Mouse (Mus musculus) limb, embryonic 12.5 days (tissue): Measurements from ENCODE around the gene Serinc4. TPM values are rescaled to one million over a fixed set of nuclear protein-coding genes. Genes with fewer than 3 reads are reported as not detected.
"Not testable (repeated sequence)": the region's sequence is repeated elsewhere in the genome, so short reads cannot be mapped to it uniquely, and the experiment has no call there.

ENCODE experiments used
- ATAC-seq: fragments of 200-750 bp; cut with Nextera tagmentation; 2 replicates; pipeline ENCODE4 v1.8.0; 2017; ENCODE audit warnings: low read depth, moderate TSS enrichment; ENCODE audit not compliant: insufficient number of reproducible peaks, insufficient read depth, low FRiP score, low TSS enrichment
- H3K27ac ChIP-seq: fragments of 300-500 bp; sonication (generic); 2 replicates; pipeline ENCODE4 v1.5.1; 2016; ENCODE audit warnings: mild to moderate bottlenecking, moderate library complexity
- H3K27me3 ChIP-seq: fragments of 300-500 bp; sonication (generic); 2 replicates; pipeline ENCODE4 v1.6.1; 2016; ENCODE audit warnings: mild to moderate bottlenecking, moderate library complexity
- H3K36me3 ChIP-seq: fragments of 300-500 bp; sonication (generic); 2 replicates; pipeline ENCODE4 v1.6.1; 2016; ENCODE audit warnings: mild to moderate bottlenecking, moderate library complexity
- H3K4me1 ChIP-seq: fragments of 300-500 bp; sonication (generic); replicated peaks from 2 replicates; pipeline ENCODE4 v1.6.1; 2016
- H3K4me2 ChIP-seq: fragments of 300-500 bp; sonication (generic); 2 replicates; pipeline ENCODE4 v1.6.1; 2016; ENCODE audit warnings: mild to moderate bottlenecking, moderate library complexity
- H3K4me3 ChIP-seq: fragments of 300-500 bp; sonication (generic); replicated peaks from 2 replicates; pipeline ENCODE4 v1.5.1; 2016; ENCODE audit warnings: mild to moderate bottlenecking
- H3K9ac ChIP-seq: fragments of 300-500 bp; sonication (generic); replicated peaks from 2 replicates; pipeline ENCODE4 v1.6.1; 2016; ENCODE audit warnings: mild to moderate bottlenecking, moderate library complexity
- H3K9me3 ChIP-seq: fragments of 300-500 bp; sonication (generic); 2 replicates; pipeline ENCODE4 v1.6.1; 2016; ENCODE audit warnings: mild to moderate bottlenecking, moderate library complexity
- WGBS: fragments of 180-500 bp; shearing (Covaris S2); methylation state at CpG from one replicate; pipeline ENCODE4 v1.1.7; 2016; 5-methylcytosine and 5-hydroxymethylcytosine counted together
- polyA plus RNA-seq: library from polyadenylated mRNA; unstranded; fragments of >200 nt; fragmentation: Nextera tagmentation; extraction: Ambion mirVana; gene quantifications from 2 replicates; pipeline ENCODE4 v1.2.1, GENCODE M21; 2016

Gene Serinc4
- polyA plus RNA-seq, 1 experiment from 2014 or later: not detected

DNA sequence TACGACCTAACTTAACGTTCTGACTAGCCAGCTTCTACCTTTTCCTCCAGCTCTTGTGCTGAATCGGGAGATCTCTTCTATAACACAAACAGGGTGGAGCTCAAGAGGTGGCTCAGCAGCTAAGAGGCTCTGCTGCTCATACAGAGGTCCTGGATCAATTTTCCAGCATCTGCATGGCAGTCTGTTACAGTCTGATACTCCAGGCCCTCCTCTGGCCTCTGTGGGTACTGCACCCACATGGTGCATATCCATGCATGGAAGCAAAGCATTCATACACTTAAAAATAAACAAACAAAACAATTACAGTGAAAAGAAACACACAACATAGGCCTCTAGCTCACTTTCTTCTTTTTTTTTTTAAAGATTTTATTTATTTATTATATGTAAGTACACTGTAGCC lies 16.2 kb upstream of the Serinc4 start:
- not testable (repeated sequence) for H3K27me3 ChIP-seq, H3K9me3 ChIP-seq, H3K4me3 ChIP-seq, ATAC-seq, H3K4me1 ChIP-seq, H3K9ac ChIP-seq, H3K36me3 ChIP-seq, H3K27ac ChIP-seq
- WGBS: 86% methylated on average over 3 of the region's 3 CpGs
- peak overlapping the region; percentile 81 for H3K4me2 ChIP-seq

DNA sequence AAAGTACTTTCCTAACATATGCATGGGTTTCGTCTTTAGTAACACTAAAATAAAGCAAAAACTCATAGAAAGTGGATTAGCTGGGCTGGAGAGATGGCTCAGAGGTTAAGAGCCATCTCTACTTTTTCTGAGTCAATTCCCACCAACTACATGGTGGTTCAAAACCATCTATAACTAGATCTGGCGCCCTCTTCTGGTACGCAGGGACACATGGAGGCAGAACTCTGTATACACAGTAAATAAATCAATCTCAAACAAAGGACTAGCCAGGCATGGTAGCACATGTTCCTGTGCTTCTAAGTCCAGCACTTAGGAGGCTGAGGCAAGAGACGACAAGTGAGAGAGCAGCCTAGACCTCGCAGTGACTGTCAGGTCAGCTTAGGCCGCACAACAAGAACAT lies 12.4 kb upstream of the Serinc4 start:
- not testable (repeated sequence) for H3K27me3 ChIP-seq, H3K36me3 ChIP-seq, H3K4me2 ChIP-seq, H3K9ac ChIP-seq, H3K9me3 ChIP-seq, ATAC-seq, H3K27ac ChIP-seq, H3K4me3 ChIP-seq, H3K4me1 ChIP-seq
- WGBS: 40% methylated on average over 1 of the region's 6 CpGs

DNA sequence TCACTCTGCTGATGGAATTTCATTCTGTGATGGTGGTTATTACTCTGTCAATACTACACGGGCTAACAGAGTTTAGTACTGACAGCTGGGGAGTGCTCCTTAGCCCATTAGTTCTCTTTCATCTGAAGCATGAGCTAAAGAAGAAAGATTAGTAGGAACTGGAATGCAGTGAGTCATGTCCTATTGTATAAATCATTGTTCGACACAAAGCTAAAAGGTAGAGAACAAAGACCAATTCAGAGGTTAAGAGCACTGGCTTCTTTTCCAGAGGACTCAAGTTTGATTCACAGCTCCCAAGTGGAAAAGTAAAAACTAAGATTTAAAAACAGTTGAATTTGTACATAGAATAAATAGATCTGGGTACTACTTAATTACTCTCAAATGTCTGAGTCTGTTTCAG lies 3.5 kb upstream of the Serinc4 start:
- WGBS: 73% methylated on average over 2 of the region's 2 CpGs
- ATAC-seq: no peak

DNA sequence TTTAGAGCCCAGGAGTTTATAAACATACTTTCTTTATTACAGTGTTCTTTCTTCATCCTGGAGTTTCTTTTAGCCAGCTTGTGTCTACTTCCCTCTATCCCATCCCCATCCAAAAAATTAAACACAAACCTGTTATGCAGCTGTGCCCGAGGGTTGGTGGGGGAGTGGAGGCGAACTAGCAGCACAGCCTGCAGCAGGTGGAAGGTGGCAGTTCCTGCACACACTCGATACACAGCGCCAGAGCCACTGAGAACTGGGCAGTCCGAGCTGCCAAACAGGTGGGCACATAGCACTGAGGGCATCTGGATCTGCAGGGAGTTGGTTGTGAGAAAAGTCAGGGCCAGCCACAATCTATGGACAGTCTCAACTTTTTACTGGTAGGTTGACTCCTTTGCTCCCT lies 1.0 kb downstream of the Serinc4 start:
- WGBS: 75% methylated on average over 5 of the region's 5 CpGs
- peaks cover 55% of the 10 kb centered on the region for H3K36me3 ChIP-seq
- H3K4me2 ChIP-seq: no peak overlapping the region
- no peak overlapping the region for H3K4me3 ChIP-seq
- no peak for ATAC-seq
- no peaks in the 10 kb centered on the region for H3K27me3 ChIP-seq
- H3K9ac ChIP-seq: no peak overlapping the region
- H3K9me3 ChIP-seq: no peaks in the 10 kb centered on the region
- peaks cover 23% of the 10 kb centered on the region for H3K4me1 ChIP-seq
- no peak overlapping the region for H3K27ac ChIP-seq

More for the DNA sequence above, 3.5 kb upstream of the Serinc4 start:
- peaks cover 10% of the 10 kb centered on the region for H3K4me1 ChIP-seq
- no peak overlapping the region for H3K4me3 ChIP-seq
- H3K9ac ChIP-seq: no peak overlapping the region
- peaks cover 31% of the 10 kb centered on the region for H3K36me3 ChIP-seq
- H3K9me3 ChIP-seq: no peaks in the 10 kb centered on the region
- no peak overlapping the region for H3K27ac ChIP-seq
- H3K4me2 ChIP-seq: no peak overlapping the region
- H3K27me3 ChIP-seq: no peaks in the 10 kb centered on the region

DNA sequence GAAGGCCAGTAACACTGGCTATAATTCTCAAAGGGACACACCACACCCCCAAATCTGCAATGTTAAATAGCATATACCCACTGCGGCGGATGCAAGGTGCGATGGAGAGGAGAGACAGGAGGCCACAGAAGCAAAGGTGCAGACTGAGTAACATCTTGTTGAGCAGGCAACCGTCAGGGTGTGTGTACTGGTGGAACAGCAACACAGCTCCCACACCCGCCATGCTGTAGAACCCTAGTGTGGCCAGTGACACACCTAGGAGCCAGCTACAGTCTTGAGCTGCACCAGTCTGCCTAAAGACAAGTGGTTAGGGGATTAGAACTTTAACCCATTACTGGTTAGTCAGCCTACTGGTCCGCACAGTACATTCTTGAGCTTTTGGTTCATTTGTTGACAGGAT lies 2.7 kb downstream of the Serinc4 start:
- 89% methylated on average over 6 of the region's 6 CpGs for WGBS
- H3K27me3 ChIP-seq: no peaks in the 10 kb centered on the region

DNA sequence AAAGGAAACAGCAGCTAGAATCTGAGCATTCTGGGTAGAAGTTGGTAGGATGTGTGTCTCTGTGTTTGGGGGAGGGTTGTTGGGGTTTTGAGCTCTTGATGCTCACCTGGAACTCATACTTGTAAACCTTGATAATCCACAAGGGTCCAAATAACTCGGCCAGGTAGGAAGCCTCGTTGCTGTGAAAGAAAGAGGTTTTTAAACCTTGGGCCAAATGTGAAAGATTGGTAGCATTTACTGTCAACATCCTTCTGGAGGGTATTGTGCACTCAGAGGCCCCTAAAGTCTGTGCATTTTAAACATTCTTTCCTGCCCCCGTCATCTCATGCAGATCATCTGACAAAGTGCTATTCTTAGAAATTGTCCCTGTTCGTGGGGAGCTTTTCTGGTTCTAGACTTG lies 3.6 kb downstream of the Serinc4 start, which contains the start of gene Hypk:
Gene Hypk, plus strand, starts transcription at position 301 of the 400 bp plus-strand sequence.
- Histone ChIP-seq H3K4me3 (no peak within 1 kb of the TSS), H3K4me1 (peaks cover 28% of the 10 kb centered on the region), H3K36me3 (peaks cover 33% of the 10 kb centered on the region), H3K4me2 (no peak within 1 kb of the TSS), H3K27me3 (no peaks in the 10 kb centered on the region), H3K9ac (no peak within 1 kb of the TSS), H3K9me3 (no peaks in the 10 kb centered on the region), H3K27ac (no peak within 1 kb of the TSS)
- no peak for ATAC-seq
- 76% methylated on average over 4 of the region's 4 CpGs for WGBS

More for the DNA sequence above, 2.7 kb downstream of the Serinc4 start:
- Histone ChIP-seq H3K9me3 (no peaks in the 10 kb centered on the region), H3K4me3 (no peak overlapping the region), H3K36me3 (peaks cover 40% of the 10 kb centered on the region), H3K9ac (no peak overlapping the region), H3K4me2 (no peak overlapping the region), H3K27ac (no peak overlapping the region), H3K4me1 (peaks cover 28% of the 10 kb centered on the region)
- no peak for ATAC-seq

DNA sequence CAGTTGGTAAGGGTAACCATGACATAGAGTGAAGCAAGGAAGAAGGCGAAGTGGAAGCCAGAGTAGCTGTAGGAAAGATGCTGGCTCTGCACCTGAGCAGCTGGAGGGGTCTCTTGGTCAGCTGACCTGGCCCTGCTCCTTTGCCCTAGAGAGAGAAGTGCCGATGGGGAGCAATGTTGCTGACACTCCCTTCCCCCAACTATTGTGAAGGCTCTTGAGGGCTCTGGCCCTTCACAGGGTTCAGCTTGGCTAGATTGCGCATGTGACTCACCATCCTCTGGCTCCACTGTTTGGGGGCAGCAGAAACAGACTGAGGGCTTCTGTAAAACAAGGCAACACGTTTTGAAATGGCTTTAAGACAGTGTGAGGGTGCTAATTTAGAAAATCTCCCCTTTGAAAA lies 4.2 kb downstream of the Serinc4 start:
- Histone ChIP-seq H3K4me3 (no peak overlapping the region), H3K4me1 (peaks cover 23% of the 10 kb centered on the region), H3K27ac (no peak overlapping the region), H3K27me3 (no peaks in the 10 kb centered on the region), H3K4me2 (no peak overlapping the region), H3K36me3 (peaks cover 33% of the 10 kb centered on the region), H3K9ac (no peak overlapping the region), H3K9me3 (no peaks in the 10 kb centered on the region)
- whole genome bisulfite sequencing: 82% methylated on average over 4 of the region's 4 CpGs
- no peak for ATAC-seq

DNA sequence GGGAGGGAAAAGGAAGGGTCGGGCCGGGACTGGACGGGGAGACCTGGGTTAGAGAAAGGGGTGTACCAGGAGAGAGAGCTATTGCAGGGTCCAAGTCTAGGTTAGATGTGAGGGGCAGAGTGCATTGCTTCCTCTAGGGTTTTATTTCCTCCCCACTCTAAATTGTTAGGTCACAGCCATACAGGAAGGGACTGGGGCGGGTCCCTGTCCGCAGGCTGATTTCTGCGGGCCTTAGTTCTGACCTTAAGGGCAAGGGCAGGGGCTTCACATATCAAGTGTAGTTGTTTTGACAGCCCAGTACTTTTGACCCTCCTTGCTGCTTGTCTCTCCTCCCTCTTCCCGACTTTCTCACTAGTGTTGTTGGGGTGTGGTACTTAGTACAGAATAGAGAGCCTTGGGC lies 6.5 kb downstream of the Serinc4 start:
- Histone ChIP-seq H3K27ac (peak overlapping the region; percentile 96), H3K27me3 (no peaks in the 10 kb centered on the region), H3K9ac (peak overlapping the region; percentile 95), H3K4me1 (peaks cover 18% of the 10 kb centered on the region), H3K9me3 (no peaks in the 10 kb centered on the region), H3K4me2 (peak overlapping the region; percentile 90), H3K4me3 (peak overlapping the region; percentile 98), H3K36me3 (peaks cover 32% of the 10 kb centered on the region)
- no peak for ATAC-seq
- 2% methylated on average over 7 of the region's 7 CpGs for WGBS

DNA sequence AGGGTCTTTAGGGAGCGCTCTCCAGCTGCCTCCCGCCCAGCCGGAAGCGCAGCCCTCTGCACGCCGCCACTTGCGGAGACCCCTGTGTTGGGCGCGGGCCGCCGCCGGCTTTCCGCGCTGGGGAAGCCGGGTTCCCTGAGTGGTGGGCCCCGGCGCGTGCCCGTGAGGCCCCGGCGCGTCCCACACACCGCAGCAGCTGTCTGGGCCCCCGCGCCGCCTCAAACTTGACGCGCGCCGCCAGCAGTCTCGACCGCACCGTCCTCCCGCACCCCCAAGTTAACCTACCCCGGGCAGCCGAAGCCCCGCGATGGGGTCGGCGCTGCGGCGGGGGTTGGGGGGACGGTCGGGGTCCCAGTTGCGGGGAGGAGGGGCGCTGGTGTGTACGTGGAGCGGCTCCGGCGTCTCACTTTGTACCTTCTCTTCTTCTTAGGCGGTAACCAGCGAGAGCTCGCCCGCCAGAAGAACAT lies 7.0 kb downstream of the Serinc4 start:
- Histone ChIP-seq H3K9ac (peak overlapping the region; percentile 95), H3K27ac (peak overlapping the region; percentile 96), H3K4me2 (peak overlapping the region; percentile 90), H3K27me3 (no peaks in the 10 kb centered on the region), H3K36me3 (peaks cover 29% of the 10 kb centered on the region), H3K4me3 (peak overlapping the region; percentile 98), H3K9me3 (no peaks in the 10 kb centered on the region), H3K4me1 (peaks cover 18% of the 10 kb centered on the region)
- under 1% methylated on average over 46 of the region's 54 CpGs for WGBS
- peak; percentile 39 for ATAC-seq

DNA sequence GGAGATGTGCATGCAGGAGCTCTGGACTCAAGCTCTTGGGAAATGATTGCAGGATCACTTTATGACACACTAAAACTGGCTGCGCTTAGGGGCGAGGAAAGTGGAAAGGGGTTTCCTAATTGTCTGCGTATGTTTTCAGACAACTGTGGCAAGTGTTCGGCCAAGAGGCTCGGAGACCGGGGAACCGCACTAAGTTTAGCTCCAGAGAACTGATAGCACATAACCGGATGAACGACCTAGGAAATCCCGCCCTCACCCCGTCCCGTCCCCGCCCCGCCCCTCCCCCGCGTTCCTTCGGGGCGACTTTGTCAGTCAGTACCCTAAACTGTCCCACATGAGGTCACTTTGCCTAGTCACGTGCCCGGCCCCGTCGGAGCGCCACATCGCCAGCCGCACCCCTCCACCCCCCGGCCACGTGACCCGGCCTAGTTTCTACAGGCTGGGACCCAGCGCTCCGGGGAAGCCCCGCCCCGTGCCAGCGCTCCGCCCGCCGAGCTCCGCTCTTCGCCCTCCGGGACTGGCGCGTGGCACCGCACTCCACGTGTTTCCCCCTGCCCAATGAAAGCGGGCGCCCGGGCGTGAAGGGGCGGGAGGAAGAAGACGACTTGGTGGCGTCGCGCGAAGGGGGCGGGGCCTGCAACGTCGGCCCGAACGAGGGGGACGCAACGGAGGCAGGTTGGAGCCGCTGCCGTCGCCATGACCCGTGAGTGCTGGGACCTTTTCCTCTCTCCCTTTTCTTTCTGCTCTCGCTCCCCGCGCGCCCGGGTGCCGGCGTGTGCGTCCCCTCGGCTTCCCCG lies 7.6 kb downstream of the Serinc4 start, which contains the start of gene Serf2:
Gene Serf2, plus strand, starts transcription at position 457 of the 797 bp plus-strand sequence.
- under 1% methylated on average over 74 of the region's 74 CpGs for WGBS
- H3K27me3 ChIP-seq: peaks cover 3% of the 10 kb centered on the region
- H3K9me3 ChIP-seq: no peaks in the 10 kb centered on the region
- H3K36me3 ChIP-seq: peaks cover 25% of the 10 kb centered on the region
- H3K4me2 ChIP-seq: peak within 1 kb of the TSS; percentile 90
- H3K4me1 ChIP-seq: peaks cover 18% of the 10 kb centered on the region
- H3K4me3 ChIP-seq: peak within 1 kb of the TSS; percentile 98
- peak; percentile 97 for ATAC-seq
- peak within 1 kb of the TSS; percentile 96 for H3K27ac ChIP-seq
- H3K9ac ChIP-seq: peak within 1 kb of the TSS; percentile 95

DNA sequence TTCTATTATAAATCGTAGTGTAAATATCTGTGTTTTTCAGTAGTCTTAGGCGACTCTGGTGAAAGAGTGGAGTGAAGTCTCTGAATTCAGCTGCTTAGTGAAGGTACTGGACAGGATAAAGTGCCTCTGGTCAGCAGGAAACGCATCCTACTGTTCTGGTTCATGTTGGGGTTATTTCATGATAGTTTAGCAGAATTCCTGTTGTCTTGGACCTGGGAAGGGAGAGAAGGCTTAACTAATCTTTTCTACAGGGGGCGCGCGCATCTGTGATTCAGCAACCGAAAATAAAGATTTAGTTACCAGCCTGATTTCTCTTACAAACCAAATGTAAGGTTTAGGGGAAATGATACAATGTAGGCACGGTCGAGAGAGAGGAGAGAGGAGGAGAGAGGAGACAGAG lies 8.4 kb downstream of the Serinc4 start:
- peaks cover 22% of the 10 kb centered on the region for H3K4me1 ChIP-seq
- no peaks in the 10 kb centered on the region for H3K9me3 ChIP-seq
- peak overlapping the region; percentile 90 for H3K4me2 ChIP-seq
- peaks cover 17% of the 10 kb centered on the region for H3K36me3 ChIP-seq
- peak overlapping the region; percentile 98 for H3K4me3 ChIP-seq
- 17% methylated on average over 9 of the region's 9 CpGs for WGBS
- no peak for ATAC-seq
- H3K9ac ChIP-seq: 0 out of 2 replicates have a peak overlapping the region, but pooled peaks have one; percentile 45
- H3K27ac ChIP-seq: peak overlapping the region; percentile 92
- peaks cover 3% of the 10 kb centered on the region for H3K27me3 ChIP-seq
